Mouse (Mus musculus): ENCODE data around the gene Nosip. TPM values are rescaled to one million over a fixed set of nuclear protein-coding genes. Genes with fewer than 3 reads are reported as not detected.

Nosip gene
- total RNA-seq, 1 experiment from 2014 or later = 57.3 TPM

GRCm38 (mm10) chr7:45053117-45053930 lies 8.9 kb upstream of the Nosip start:
- peak; percentile 13; the same call in 1 of the 2 replicates for ATAC-seq (replicated peaks; ENCODE audit: insufficient number of reproducible peaks, low FRiP score, low TSS enrichment, poor library complexity, severe bottlenecking)

- ATAC-seq (replicated peaks; ENCODE audit: insufficient number of reproducible peaks, low FRiP score, low TSS enrichment, poor library complexity, severe bottlenecking) = peak; percentile 92
Measured at GRCm38 (mm10) chr7:45053931-45054510, 8.2 kb upstream of the Nosip start.

GRCm38 (mm10) chr7:45056329-45056971 lies 5.8 kb upstream of the Nosip start:
- ATAC-seq (replicated peaks; ENCODE audit: insufficient number of reproducible peaks, low FRiP score, low TSS enrichment, poor library complexity, severe bottlenecking) = no peak

- ATAC-seq (replicated peaks; ENCODE audit: insufficient number of reproducible peaks, low FRiP score, low TSS enrichment, poor library complexity, severe bottlenecking) = no peak
Measured at GRCm38 (mm10) chr7:45056972-45057348, 5.3 kb upstream of the Nosip start.

- ATAC-seq (replicated peaks; ENCODE audit: insufficient number of reproducible peaks, low FRiP score, low TSS enrichment, poor library complexity, severe bottlenecking) = no peak
Measured at GRCm38 (mm10) chr7:45058607-45059571, 3.3 kb upstream of the Nosip start.

- no peak for ATAC-seq (replicated peaks; ENCODE audit: insufficient number of reproducible peaks, low FRiP score, low TSS enrichment, poor library complexity, severe bottlenecking)
Measured at GRCm38 (mm10) chr7:45060632-45061122, 1.6 kb upstream of the Nosip start.

- ATAC-seq (replicated peaks; ENCODE audit: insufficient number of reproducible peaks, low FRiP score, low TSS enrichment, poor library complexity, severe bottlenecking) = no peak
Measured at GRCm38 (mm10) chr7:45061532-45062075, 625 bp upstream of the Nosip start.

GRCm38 (mm10) chr7:45067190-45067999 lies 5.2 kb downstream of the Nosip start:
- ATAC-seq (replicated peaks; ENCODE audit: insufficient number of reproducible peaks, low FRiP score, low TSS enrichment, poor library complexity, severe bottlenecking) = no peak

- ATAC-seq (replicated peaks; ENCODE audit: insufficient number of reproducible peaks, low FRiP score, low TSS enrichment, poor library complexity, severe bottlenecking) = peak; percentile 45; the same call in 1 of the 2 replicates
Measured at GRCm38 (mm10) chr7:45068000-45068318, 5.7 kb downstream of the Nosip start.

GRCm38 (mm10) chr7:45069671-45070070 lies 7.4 kb downstream of the Nosip start:
- ATAC-seq (replicated peaks; ENCODE audit: insufficient number of reproducible peaks, low FRiP score, low TSS enrichment, poor library complexity, severe bottlenecking) = no peak

GRCm38 (mm10) chr7:45072230-45072629 lies 10.0 kb downstream of the Nosip start:
- no peak for ATAC-seq (replicated peaks; ENCODE audit: insufficient number of reproducible peaks, low FRiP score, low TSS enrichment, poor library complexity, severe bottlenecking)

- 0 out of 2 replicates have a peak, but pooled peaks have one; percentile 11 for ATAC-seq (replicated peaks; ENCODE audit: insufficient number of reproducible peaks, low FRiP score, low TSS enrichment, poor library complexity, severe bottlenecking)
Measured at GRCm38 (mm10) chr7:45073171-45073707, 11.0 kb downstream of the Nosip start.

GRCm38 (mm10) chr7:45073949-45074348 lies 11.7 kb downstream of the Nosip start:
- no peak for ATAC-seq (replicated peaks; ENCODE audit: insufficient number of reproducible peaks, low FRiP score, low TSS enrichment, poor library complexity, severe bottlenecking)

- ATAC-seq (replicated peaks; ENCODE audit: insufficient number of reproducible peaks, low FRiP score, low TSS enrichment, poor library complexity, severe bottlenecking) = no peak
Measured at GRCm38 (mm10) chr7:45075405-45075804, 13.2 kb downstream of the Nosip start.

GRCm38 (mm10) chr7:45076501-45076900 lies 14.3 kb downstream of the Nosip start:
- no peak for ATAC-seq (replicated peaks; ENCODE audit: insufficient number of reproducible peaks, low FRiP score, low TSS enrichment, poor library complexity, severe bottlenecking)

- ATAC-seq (replicated peaks; ENCODE audit: insufficient number of reproducible peaks, low FRiP score, low TSS enrichment, poor library complexity, severe bottlenecking) = no peak
Measured at GRCm38 (mm10) chr7:45077322-45077721, 15.1 kb downstream of the Nosip start.

GRCm38 (mm10) chr7:45077829-45078228 lies 15.6 kb downstream of the Nosip start:
- ATAC-seq (replicated peaks; ENCODE audit: insufficient number of reproducible peaks, low FRiP score, low TSS enrichment, poor library complexity, severe bottlenecking) = no peak
